Mouse (Mus musculus) small intestine, adult 2 months (tissue): ENCODE data around the gene Nrp1.

Source experiments
- CTCF ChIP-seq: fragments of 200-500 bp; IDR thresholded peaks from 2 replicates; pipeline ENCODE4 v1.5.1; 2012; ENCODE audit warnings: low read depth, mild to moderate bottlenecking, control low read depth, inconsistent platforms, low read length, moderate library complexity, mixed read lengths; ENCODE audit not compliant: insufficient replicate concordance, insufficient read length; ENCODE audit errors: extremely low read depth
- POLR2A ChIP-seq: fragments of 200-500 bp; IDR thresholded peaks from 2 replicates; pipeline ENCODE4 v1.6.1; 2012; ENCODE audit warnings: low read depth, mild to moderate bottlenecking, control low read depth, inconsistent platforms, low read length, moderate library complexity

GRCm38 (mm10) chr8:128474614-128475013 is 116.2 kb downstream of the Nrp1 start:
- TF ChIP-seq POLR2A (no peak), CTCF (no peak)
